Mouse (Mus musculus): ENCODE measurements around the gene Dlec1.

Dlec1 gene

DNA sequence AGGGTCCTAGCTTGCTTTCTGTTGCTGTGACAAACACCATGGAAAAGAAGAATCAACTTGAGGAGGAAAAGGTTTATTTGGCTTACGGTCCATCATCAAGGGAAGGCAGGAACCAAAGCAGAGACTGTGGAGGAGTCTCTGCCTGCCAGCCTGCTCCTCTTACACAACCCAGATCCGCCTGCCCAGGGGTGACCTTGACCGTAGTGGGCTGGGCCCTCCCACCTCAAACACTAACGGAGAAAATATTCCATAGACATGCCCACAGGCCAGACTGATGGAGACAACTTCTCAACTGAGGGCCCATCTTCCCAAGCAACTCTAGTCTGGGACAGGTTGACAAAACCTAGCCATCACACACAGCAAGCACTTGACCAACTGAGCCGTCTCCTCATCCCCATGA, 39.8 kb downstream of the Dlec1 start:
- no peak for DNase-seq (ENCODE audit: low read depth, low spot score)

- no peak for DNase-seq (ENCODE audit: low read depth, low spot score)
These were observed 41.1 kb downstream of the Dlec1 start for GRCm38 (mm10) chr9:119143372-119143771.

- DNase-seq (ENCODE audit: low read depth, low spot score): no peak
These were observed 42.4 kb downstream of the Dlec1 start for GRCm38 (mm10) chr9:119144696-119145095.

- DNase-seq (ENCODE audit: low read depth, low spot score): no peak
These were observed 42.9 kb downstream of the Dlec1 start for GRCm38 (mm10) chr9:119145137-119145536.

- DNase-seq (ENCODE audit: low read depth, low spot score): no peak
These were observed 43.4 kb downstream of the Dlec1 start for GRCm38 (mm10) chr9:119145638-119146037.

GRCm38 (mm10) chr9:119146098-119146770, 44.0 kb downstream of the Dlec1 start:
- DNase-seq (ENCODE audit: low read depth, low spot score): no peak

- DNase-seq (ENCODE audit: low read depth, low spot score): peak; percentile 62
These were observed 47.3 kb downstream of the Dlec1 start for GRCm38 (mm10) chr9:119149601-119150000.

DNA sequence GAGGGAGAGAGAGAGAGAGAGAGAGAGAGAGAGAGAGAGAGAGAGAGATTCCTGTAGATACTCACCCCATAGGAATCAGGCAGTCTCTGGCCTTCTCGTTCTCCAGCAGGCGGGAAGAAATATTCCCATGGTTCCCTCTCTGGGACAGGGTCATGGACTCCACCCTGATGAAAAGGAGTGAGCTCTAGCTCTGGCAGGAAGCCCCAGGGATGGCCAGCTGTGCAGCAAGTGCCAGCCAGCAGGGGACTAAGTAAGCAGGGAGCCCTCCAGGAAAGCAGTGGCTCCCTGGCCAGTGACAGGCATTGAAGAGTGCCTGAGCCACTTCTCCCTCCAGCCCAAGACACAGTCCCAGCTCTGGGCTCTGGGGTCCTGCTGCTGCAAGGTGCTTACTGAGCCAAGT, 49.5 kb downstream of the Dlec1 start:
- no peak for DNase-seq (ENCODE audit: low read depth, low spot score)

- no peak for DNase-seq (ENCODE audit: low read depth, low spot score)
These were observed 53.1 kb downstream of the Dlec1 start for GRCm38 (mm10) chr9:119155416-119155815.

- no peak for DNase-seq (ENCODE audit: low read depth, low spot score)
These were observed 53.5 kb downstream of the Dlec1 start for GRCm38 (mm10) chr9:119155826-119156225.

DNA sequence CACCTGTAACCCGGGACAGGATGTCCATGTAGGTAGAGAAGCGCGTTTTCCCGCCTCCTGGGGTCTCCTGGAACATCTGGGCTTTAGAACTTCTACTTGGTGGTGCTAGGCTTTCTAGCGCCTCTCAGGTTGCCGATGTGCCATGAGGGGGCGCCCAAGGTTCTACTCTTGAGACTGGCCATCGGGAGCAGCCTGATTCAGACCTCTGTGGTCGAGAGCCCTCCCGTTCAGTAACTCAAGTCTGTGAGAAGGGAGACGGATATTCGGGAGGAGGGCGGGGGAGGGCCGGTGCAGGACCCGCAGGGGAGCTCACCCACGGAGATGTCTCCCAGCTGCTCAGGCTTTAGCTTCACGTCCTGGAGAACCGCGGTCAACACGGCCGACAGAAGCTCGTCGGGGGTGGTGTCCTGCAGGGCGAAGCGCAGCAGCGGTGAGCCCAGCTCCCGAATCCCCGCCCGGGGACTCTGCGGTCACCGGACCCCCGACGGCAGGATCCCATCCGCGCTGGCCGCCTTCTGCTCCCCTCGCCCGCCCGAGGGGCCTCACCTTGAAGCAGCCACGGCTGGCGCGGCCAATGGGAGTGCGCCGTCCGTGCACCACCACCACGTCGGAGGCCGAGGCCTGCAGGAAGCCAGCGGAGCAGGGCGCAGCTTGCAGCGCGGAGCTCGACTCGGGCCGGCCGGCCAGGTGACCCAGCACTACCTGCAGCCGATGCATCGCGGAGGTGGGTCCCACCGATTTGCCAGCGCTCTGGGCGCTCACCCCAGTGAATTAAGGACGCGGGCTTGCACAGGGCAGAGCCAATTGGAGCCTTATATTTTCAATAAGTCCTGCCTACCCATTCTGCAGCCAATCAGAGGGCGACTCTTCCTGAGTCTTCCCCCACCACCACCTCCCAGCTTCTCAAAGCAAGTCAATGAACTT, 54.3 kb downstream of the Dlec1 start, which contains the start of gene Acaa1b:
Acaa1b (minus strand) TSS at position 816 of the 924 bp plus-strand sequence.
- DNase-seq (ENCODE audit: low read depth, low spot score): peak; percentile 68

GRCm38 (mm10) chr9:119158861-119159260, 56.6 kb downstream of the Dlec1 start, which contains the start of gene Gm47289:
Gene Gm47289, plus strand, starts transcription at chr9:119159161.
- DNase-seq (ENCODE audit: low read depth, low spot score): no peak

GRCm38 (mm10) chr9:119160689-119161088, 58.4 kb downstream of the Dlec1 start:
- DNase-seq (ENCODE audit: low read depth, low spot score): no peak

DNA sequence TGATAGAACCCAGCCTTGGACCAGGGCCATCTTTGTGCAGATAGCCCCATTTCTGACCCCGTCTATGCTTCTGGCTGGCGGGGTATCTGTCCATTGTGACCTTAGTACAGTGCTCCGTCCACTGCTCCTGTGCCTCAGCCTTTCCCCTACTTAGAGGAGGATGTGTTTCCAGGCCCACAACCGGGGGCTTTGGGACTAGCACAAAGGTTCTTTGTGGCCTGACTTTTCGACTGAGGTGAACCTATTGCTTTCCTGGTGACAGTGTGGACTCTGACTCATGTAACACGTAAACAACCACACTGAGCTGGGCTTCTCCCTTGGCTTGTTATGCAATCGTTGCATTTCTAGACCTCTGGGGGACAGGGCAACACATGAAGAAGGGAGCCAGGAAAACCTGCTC, 62.5 kb downstream of the Dlec1 start:
- DNase-seq (ENCODE audit: low read depth, low spot score): peak; percentile 7

DNA sequence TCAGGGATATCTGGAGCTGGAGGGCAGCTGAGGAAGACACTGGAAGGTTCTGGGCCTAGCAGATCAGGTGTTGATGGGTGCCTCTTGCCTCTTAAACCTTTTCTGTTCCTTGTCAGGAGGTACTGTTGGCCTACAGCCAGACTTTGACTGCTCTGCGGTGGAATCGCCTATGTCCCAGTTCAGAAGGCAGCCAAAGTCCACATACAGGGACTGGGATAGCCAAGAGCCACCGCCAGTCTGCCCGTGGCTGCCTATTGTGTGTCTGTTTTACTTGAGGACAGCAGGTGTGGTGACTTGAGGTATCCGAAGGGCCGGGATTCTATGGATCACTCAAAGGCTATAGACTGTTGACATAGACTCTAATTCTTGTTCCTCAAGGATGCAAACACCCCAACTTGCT, 63.3 kb downstream of the Dlec1 start:
- no peak for DNase-seq (ENCODE audit: low read depth, low spot score)

GRCm38 (mm10) chr9:119167608-119168007, 65.3 kb downstream of the Dlec1 start:
- DNase-seq (ENCODE audit: low read depth, low spot score): no peak

DNA sequence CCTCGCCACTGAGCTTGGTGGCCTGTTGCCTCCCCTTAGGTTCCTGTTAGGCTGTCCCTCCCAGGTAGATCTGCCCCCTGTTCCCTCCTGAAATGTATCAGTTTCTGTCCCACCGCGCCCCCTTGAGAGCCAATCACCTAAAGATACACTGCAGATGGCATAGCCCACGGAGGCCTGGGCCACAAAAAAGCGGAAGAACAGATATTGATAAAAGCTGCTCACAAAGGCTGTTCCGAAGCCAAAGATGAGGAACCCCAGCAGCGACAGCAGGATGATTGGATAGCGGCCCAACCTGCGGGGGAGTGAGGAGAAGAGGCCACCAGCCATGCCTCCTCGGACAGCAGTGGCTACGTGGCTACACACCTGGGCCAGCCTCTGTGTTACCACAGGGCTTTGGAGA, 77.0 kb downstream of the Dlec1 start:
- DNase-seq (ENCODE audit: low read depth, low spot score): no peak

GRCm38 (mm10) chr9:119181241-119181728, 79.0 kb downstream of the Dlec1 start:
- peak; percentile 67 for DNase-seq (ENCODE audit: low read depth, low spot score)

DNA sequence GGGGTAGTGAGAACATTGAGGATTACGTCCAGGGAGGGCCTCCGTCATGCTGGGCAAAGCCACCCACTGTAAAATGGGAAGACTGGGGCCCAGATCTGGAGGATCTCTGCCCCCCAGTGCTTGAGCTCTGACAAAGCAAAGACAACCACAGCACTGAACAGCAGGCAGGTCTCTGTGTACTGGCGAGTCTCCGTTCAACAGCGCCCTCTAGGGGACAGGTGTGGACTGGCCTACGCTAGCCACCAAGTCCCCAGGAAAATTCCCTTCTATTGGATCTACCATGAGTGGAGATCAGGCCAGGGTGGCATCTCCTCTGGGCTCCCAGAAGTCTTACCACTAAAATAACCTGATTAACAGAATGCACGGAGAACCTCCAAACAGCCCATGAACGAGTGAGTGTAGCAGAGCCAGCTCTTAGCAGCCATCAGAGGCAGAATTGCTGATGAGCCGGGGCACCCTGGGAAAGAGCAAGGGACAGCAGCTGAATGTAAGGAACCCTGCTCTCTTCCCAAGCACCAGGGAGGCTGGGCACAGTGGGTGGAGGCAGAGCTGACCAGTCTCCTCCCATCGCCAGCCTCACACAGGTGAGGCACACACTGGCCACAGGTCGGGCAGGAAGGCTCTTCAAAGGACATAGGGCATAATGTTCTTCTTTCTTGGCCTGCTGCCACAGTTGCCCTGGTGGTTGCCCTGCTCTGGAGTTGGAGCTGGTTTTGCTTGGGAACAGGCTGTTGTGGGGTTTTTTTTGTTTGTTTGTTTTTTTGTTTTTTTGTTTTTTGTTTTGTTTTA, 90.1 kb downstream of the Dlec1 start:
- no peak for DNase-seq (ENCODE audit: low read depth, low spot score)

Measured in 3T3-L1 (cell line).